Mouse (Mus musculus) midbrain, embryonic 14.5 days (tissue): ENCODE measurements at regions not wholly inside any gene's neighbourhood (a gene's known extent, or its start where the extent isn't known, plus 50 kb on each side); places are given as distances from the start of the nearest gene placed in this dataset.

ENCODE experiments used
- ATAC-seq: fragments of 200-750 bp; cut with Nextera tagmentation; 2 replicates; pipeline ENCODE4 v1.8.0; 2017; ENCODE audit warnings: moderate number of reproducible peaks, moderate library complexity; ENCODE audit not compliant: low FRiP score, low TSS enrichment
- DNase-seq: peaks from one replicate; pipeline ENCODE4 v3.0.0-alpha.2; 2015
- H3K27ac ChIP-seq: fragments of 300-500 bp; sonication (generic); replicated peaks from 2 replicates; pipeline ENCODE4 v1.5.1; 2014; ENCODE audit warnings: mild to moderate bottlenecking, low read depth, low read length, moderate library complexity
- H3K27me3 ChIP-seq: fragments of 300-500 bp; sonication (generic); 2 replicates; pipeline ENCODE4 v1.6.1; 2014; ENCODE audit warnings: low read length, control low read depth, mixed read lengths; ENCODE audit not compliant: control insufficient read depth, insufficient read depth
- H3K36me3 ChIP-seq: fragments of 300-500 bp; sonication (generic); 2 replicates; pipeline ENCODE4 v1.6.1; 2014; ENCODE audit warnings: low read length, control low read depth; ENCODE audit not compliant: control insufficient read depth, insufficient read depth
- H3K4me1 ChIP-seq: fragments of 300-500 bp; sonication (generic); 2 replicates; pipeline ENCODE4 v1.6.1; 2014; ENCODE audit warnings: mild to moderate bottlenecking, antibody characterized with exemption, low read length, control low read depth; ENCODE audit not compliant: control insufficient read depth, insufficient read depth
- H3K4me2 ChIP-seq: fragments of 300-500 bp; sonication (generic); 2 replicates; pipeline ENCODE4 v1.6.1; 2014; ENCODE audit warnings: mild to moderate bottlenecking, low read length, moderate library complexity
- H3K4me3 ChIP-seq: fragments of 300-500 bp; sonication (generic); replicated peaks from 2 replicates; pipeline ENCODE4 v1.5.1; 2014; ENCODE audit warnings: low read depth, low read length
- H3K9ac ChIP-seq: fragments of 300-500 bp; sonication (generic); replicated peaks from 2 replicates; pipeline ENCODE4 v1.6.1; 2014; ENCODE audit warnings: mild to moderate bottlenecking, low read length, moderate library complexity
- H3K9me3 ChIP-seq: fragments of 300-500 bp; sonication (generic); 2 replicates; pipeline ENCODE4 v1.6.1; 2016; ENCODE audit warnings: low read length, control low read depth, mixed read lengths; ENCODE audit not compliant: control insufficient read depth
- WGBS: fragments of 180-500 bp; shearing (Covaris S2); extraction: QIAGEN DNeasy Blood & Tissue Kit; methylation state at CpG from one replicate; pipeline ENCODE4 v1.1.7; 2014; 5-methylcytosine and 5-hydroxymethylcytosine counted together

DNA sequence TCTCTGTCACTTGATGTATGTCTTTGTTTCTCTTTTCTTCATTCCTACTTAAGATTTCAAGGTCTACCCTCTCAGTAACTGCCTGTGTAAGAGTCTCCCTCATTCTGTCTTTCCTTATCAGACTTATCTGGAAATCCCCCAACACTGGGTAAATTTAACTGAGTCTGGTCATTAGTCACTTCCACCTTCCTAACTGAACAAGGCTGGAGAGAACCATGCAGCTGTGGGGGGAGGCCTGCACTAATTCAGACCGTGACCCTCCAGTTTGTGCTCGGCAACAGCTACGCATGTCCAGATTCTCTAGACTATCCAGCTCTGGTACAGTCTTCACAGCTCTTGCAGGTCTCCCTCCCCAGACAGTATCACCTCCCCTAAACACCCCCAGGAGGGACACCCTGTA lies 103.3 kb downstream of the Prox1 start:
- Histone ChIP-seq H3K4me3 (no peak overlapping the region), H3K4me1 (no peaks in the 10 kb centered on the region), H3K27me3 (no peaks in the 10 kb centered on the region), H3K27ac (no peak overlapping the region), H3K9me3 (no peaks in the 10 kb centered on the region), H3K4me2 (no peak overlapping the region), H3K36me3 (no peaks in the 10 kb centered on the region), H3K9ac (no peak overlapping the region)
- whole genome bisulfite sequencing: 70% methylated on average over 3 of the region's 3 CpGs
- ATAC-seq (no peak), DNase-seq (no peak)

DNA sequence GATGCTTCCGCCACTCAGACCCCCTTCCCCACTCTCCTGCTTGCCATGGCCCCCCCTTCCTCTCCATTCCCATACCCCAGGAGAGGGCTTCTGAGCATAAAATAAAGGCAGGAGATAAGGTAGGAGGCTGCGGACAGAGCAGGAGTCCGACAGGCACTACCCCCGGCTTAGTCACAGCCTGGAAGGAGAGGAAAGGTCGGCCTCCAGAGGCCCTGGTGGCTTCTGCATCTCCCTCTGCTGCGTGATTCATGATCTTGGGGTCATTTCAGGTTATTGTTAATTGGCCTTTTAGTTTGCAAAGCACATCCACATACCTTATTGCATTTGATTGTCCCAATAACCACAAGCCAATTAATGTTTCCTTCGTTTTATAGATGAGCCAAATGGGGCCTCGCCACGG lies 104.1 kb downstream of the Prox1 start:
- Histone ChIP-seq H3K27me3 (no peaks in the 10 kb centered on the region), H3K4me1 (no peaks in the 10 kb centered on the region), H3K27ac (no peak overlapping the region), H3K9me3 (no peaks in the 10 kb centered on the region), H3K9ac (no peak overlapping the region), H3K4me3 (no peak overlapping the region), H3K36me3 (no peaks in the 10 kb centered on the region), H3K4me2 (no peak overlapping the region)
- 81% methylated on average over 9 of the region's 9 CpGs for WGBS
- ATAC-seq (no peak), DNase-seq (no peak)

DNA sequence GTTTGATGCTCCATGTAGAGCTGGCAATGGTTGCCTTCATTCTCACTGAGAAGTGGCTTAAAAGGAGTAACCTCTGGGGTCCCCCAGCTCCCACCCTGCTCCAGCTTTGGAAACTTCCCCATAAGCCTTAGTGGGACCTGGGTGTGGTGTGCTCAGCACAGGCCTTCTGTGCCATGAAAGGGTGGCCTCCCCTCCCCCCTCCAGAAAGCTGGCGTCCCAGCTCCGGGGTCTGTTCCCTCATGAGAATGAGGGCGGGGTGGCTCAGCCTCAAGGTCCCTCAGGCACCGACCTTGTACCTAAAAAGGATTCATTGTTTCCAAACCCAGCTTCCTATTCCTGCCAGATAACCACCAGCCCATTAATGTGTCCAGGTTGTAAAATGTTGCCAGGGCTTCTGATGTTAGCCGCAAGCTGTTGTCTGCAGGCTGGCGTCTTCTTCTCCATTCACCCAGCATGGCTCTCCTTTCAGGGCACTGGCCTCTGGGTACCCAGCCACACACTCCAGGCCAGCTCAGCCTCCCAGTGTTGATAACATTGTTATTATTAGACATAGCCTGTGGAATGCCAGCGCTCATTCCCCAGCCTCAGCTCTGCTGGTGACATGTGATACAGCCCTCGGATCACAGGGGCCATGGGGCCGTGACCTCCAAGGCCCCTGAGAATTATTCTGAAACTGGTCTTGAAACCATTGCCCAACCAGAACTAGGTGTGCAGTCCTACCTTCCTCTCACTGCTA lies 108.8 kb downstream of the Prox1 start:
- no peaks in the 10 kb centered on the region for H3K4me1 ChIP-seq
- H3K27ac ChIP-seq: no peak overlapping the region

DNA sequence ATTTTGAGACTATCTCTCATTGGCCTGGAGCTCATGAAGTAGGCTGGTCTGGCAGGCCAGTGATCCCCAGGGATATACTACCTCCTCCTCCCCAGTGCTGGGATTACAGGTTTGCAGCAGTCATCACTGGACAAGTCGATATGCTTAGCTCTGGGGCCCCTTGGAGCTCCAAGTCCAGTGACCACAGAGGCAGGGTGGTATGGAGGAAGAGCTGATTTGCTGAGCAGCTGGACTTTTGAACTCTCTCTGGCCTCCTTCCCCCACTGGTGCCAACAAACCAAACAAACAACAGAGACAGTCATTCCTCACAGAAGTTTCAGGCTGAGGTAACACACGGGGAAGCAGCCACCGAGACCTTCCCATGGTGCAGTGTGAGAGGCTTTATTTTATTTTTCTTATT lies 111.5 kb downstream of the Prox1 start:
- Histone ChIP-seq H3K4me2 (no peak overlapping the region), H3K9ac (no peak overlapping the region), H3K4me1 (no peaks in the 10 kb centered on the region), H3K4me3 (no peak overlapping the region), H3K27me3 (no peaks in the 10 kb centered on the region), H3K36me3 (no peaks in the 10 kb centered on the region), H3K27ac (no peak overlapping the region), H3K9me3 (no peaks in the 10 kb centered on the region)
- ATAC-seq (no peak), DNase-seq (no peak)
- WGBS: 78% methylated on average over 3 of the region's 3 CpGs

More for the DNA sequence above, 108.8 kb downstream of the Prox1 start:
- no peak overlapping the region for H3K9ac ChIP-seq
- no peaks in the 10 kb centered on the region for H3K27me3 ChIP-seq
- DNase-seq (no peak), ATAC-seq (no peak)
- H3K36me3 ChIP-seq: no peaks in the 10 kb centered on the region
- H3K4me3 ChIP-seq: no peak overlapping the region
- H3K9me3 ChIP-seq: no peaks in the 10 kb centered on the region
- 80% methylated on average over 9 of the region's 9 CpGs for WGBS
- H3K4me2 ChIP-seq: no peak overlapping the region

DNA sequence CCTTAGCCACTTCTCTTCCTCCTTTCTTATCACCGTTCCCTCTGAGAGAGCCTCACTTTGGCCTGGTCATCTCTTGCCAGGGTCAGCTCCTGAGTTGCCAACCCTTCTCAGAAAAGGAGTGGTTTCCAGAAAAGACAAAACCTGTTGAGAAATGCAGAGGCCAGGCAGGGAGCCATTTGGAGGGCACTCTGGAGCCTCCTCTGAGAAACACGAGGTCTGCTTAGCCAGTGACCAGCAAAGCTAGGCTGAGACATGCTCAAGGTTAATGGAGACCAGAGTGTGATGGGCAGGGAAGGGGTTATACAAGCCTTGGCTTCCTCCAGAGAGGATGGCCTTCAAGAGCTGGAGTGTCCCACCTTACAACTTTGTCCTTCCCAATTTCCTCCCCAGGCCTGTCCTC lies 113.6 kb downstream of the Prox1 start:
- WGBS: 89% methylated on average over 2 of the region's 2 CpGs
- Histone ChIP-seq H3K9ac (no peak overlapping the region), H3K27me3 (no peaks in the 10 kb centered on the region), H3K4me2 (no peak overlapping the region), H3K36me3 (no peaks in the 10 kb centered on the region), H3K4me1 (no peaks in the 10 kb centered on the region), H3K9me3 (no peaks in the 10 kb centered on the region), H3K4me3 (no peak overlapping the region), H3K27ac (no peak overlapping the region)
- DNase-seq (no peak), ATAC-seq (no peak)

DNA sequence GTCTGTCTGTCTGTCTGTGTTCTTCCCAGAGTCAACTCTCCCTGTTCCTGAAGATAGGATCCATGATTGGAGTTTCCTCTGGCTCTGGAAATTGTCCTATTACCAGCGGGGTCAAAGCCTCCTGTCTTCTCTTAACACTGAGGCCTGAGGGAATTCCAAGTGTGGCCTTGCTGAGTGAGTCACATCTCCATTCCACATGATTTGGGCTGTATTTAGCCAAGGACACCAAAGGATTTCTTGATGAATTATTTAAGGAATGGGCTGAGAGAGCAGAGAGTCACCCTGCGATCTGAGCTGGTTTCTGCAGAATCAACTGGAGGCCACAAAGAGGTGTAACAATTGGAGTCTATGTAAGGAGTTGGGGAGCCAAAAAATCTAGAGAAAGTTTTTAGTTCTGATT lies 118.6 kb downstream of the Prox1 start:
- Histone ChIP-seq H3K27ac (no peak overlapping the region), H3K9me3 (peaks cover 7% of the 10 kb centered on the region; the same call in 1 of the 2 replicates), H3K4me2 (no peak overlapping the region), H3K4me1 (no peaks in the 10 kb centered on the region), H3K27me3 (no peaks in the 10 kb centered on the region), H3K36me3 (no peaks in the 10 kb centered on the region), H3K9ac (no peak overlapping the region), H3K4me3 (no peak overlapping the region)
- 95% methylated on average over 2 of the region's 2 CpGs for WGBS
- DNase-seq (no peak), ATAC-seq (no peak)

DNA sequence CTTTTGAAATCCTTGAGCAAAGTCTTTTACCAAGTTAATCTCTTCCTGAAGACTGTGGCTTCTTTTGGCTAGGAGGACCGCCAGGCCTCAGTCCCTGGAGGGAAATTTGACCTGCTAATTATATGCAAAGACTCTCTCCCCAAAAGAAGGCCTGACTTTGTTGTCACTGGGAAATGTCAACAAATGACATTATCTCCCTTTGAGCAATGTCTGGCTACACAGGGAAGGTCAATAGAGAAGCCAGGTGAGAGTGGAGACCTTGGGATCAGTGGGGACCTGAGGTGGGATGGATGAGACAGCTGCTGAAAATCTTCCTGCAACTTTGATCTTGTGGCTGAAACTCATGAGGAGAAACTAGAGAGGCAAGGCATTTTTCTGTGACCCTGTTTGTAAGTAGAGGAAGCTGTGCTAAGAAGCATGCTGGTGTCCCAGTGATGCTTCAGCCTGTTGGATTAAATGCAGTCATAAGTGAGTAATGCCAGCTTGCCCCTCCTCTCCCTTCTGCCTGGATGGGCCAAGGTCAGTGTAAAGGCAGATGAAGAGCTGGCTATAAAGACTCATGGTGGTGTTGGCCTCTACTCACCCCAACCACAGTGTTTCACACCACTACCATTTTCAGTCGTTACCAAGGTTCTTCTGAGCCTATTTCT lies 121.9 kb downstream of the Prox1 start:
- 65% methylated on average over 2 of the region's 2 CpGs for WGBS
- Histone ChIP-seq H3K36me3 (no peaks in the 10 kb centered on the region), H3K4me1 (no peaks in the 10 kb centered on the region), H3K27ac (no peak overlapping the region), H3K4me3 (no peak overlapping the region), H3K9ac (no peak overlapping the region), H3K9me3 (peaks cover 7% of the 10 kb centered on the region; the same call in 1 of the 2 replicates), H3K27me3 (no peaks in the 10 kb centered on the region), H3K4me2 (no peak overlapping the region)
- DNase-seq (no peak), ATAC-seq (no peak)

DNA sequence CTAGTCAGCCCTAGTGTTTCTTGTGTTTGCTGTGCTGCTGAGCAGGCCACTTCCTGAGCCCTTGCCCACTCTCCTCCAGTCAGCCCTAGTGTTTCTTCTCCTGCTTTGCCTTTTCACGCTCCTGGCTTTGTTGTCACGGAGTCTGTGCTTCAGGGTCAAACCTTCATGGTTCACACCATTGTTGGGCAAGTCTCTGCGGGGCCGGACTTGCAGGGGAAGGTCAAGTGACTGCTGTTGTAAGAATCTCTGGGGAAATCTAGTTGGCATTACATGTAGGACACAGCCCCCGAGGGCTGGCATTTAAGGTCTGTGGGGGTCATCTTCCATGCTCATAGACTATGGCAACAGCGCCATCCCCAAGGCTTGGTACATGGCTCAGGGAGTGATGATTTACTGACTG lies 123.3 kb downstream of the Prox1 start:
- no peaks in the 10 kb centered on the region for H3K36me3 ChIP-seq
- H3K9me3 ChIP-seq: peaks cover 7% of the 10 kb centered on the region; the same call in 1 of the 2 replicates
- no peaks in the 10 kb centered on the region for H3K4me1 ChIP-seq
- H3K27ac ChIP-seq: no peak overlapping the region
- H3K9ac ChIP-seq: no peak overlapping the region
- H3K4me3 ChIP-seq: no peak overlapping the region
- no peaks in the 10 kb centered on the region for H3K27me3 ChIP-seq
- ATAC-seq (no peak), DNase-seq (no peak)
- WGBS: 60% methylated on average over 6 of the region's 6 CpGs
- no peak overlapping the region for H3K4me2 ChIP-seq

DNA sequence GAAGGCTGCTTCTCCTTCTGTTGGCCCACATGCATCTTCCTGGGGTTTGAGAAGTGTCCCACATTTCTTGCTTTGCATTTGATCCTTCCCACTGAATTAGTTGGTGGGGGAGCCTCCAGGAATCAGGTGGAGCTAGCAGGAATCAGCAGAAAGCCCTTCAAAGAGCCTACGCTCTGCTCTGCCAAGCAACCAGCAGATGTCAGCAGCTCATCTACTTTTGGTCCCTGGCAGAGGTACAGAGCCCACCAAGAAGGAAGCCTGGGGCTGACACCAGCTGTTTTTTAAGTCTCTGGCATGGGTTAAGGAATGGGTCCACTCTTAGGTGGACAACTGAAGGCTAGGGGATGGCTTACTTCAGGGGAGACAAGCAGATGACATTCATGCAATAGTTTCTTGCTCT lies 123.6 kb upstream of the Smyd2 start:
- WGBS: 29% methylated on average over 1 of the region's 1 CpGs
- H3K9ac ChIP-seq: no peak overlapping the region
- no peaks in the 10 kb centered on the region for H3K4me1 ChIP-seq
- no peak overlapping the region for H3K27ac ChIP-seq
- H3K4me3 ChIP-seq: no peak overlapping the region
- no peaks in the 10 kb centered on the region for H3K36me3 ChIP-seq
- ATAC-seq (no peak; the same call in 1 of the 2 replicates), DNase-seq (peak; percentile 87)
- H3K4me2 ChIP-seq: no peak overlapping the region
- no peaks in the 10 kb centered on the region for H3K27me3 ChIP-seq
- H3K9me3 ChIP-seq: peaks cover 7% of the 10 kb centered on the region; the same call in 1 of the 2 replicates
